Mouse (Mus musculus) layer of hippocampus, postnatal 36 days (tissue): ENCODE measurements around the gene Zfp398. TPM values are rescaled to one million over a fixed set of nuclear protein-coding genes. Genes with fewer than 3 reads are reported as not detected.
A peak's percentile ranks its signal among the peaks of the same experiment; 100 is the strongest.

Experiments used
- DNase-seq, 2 experiments: peaks; one replicate each; pipeline ENCODE4 v3.0.0; 2022
- microRNA-seq, 2 experiments: library from miRNA; unstranded; fragments of <30 nt; microRNA quantifications; one replicate each; pipeline ENCODE4 v1.2.0; 2021
- total RNA-seq, 2 experiments: library from RNA; stranded (reverse); gene quantifications; 2 replicates each; pipeline ENCODE4 v1.2.3; 2021

Zfp398 gene
- total RNA-seq, 2 experiments from 2014 or later, result 20.9 to 24.4 TPM

DNA sequence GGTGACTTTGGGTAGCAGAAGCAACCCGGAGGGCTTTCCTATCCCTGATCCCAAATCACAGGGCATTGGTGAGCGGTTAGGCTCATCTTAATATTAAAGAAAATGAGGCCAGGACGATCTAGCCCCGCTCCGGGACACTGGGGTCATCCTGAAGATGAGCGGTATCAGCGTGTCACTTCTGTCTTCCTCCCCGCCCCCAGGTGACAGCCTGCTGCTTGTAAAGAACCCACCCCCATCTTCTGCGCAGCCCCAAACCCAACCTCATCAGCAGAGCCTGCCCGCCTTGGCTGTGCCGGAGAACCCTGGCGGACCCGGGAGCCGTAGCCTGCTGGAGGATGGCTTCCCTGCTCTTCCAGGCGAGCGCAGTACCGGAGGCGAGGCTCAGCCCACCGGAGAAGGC, 68.9 kb downstream of the Zfp398 start:
- DNase-seq, result no peak

DNA sequence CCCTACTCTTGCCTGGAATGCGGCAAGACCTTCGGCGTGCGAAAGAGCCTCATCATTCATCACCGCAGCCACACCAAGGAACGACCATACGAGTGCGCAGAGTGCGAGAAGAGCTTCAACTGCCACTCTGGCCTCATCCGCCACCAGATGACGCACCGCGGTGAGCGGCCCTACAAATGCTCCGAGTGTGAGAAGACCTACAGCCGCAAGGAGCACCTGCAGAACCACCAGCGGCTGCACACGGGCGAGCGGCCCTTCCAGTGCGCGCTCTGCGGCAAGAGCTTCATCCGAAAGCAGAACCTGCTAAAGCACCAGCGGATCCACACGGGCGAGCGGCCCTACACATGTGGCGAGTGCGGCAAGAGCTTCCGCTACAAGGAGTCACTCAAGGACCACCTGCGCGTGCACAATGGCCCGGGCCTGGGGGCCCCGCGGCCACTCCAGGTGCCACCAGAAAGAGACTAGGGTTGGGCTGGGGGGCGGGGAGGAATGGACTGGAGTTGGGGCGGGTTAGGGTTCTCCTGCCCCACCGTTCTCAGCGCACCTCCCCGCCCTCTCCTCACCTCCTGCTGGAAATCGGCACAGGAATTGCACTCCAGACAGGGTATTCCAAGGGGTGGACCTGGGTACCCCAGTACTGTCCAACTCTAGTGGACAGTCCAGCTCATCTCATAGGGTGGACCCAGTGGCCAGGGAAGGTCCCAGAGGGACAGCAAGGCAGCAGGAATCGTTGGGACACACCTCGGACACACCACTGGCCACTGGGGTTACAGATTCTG, 69.6 kb downstream of the Zfp398 start:
- no peak for DNase-seq

DNA sequence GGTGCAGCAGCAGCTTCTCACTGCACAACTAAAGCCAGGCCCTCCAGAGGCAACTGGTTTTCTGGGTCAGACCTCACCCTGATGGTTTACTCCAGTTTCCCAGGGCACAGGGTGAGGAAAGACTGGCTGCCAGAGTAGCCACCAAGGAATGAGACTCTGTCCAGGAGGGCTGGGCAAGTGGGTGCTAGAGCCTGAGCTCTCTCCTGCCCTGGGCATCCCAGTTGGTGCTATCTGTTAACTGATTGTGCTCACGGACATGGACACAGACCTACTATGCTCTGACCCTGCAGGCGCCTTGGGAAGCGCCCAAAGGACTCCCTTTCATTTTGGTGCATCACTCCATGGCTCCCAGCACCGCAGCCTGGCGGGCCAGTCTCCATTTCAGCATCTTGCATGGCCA, 70.9 kb downstream of the Zfp398 start:
- DNase-seq, result no peak

DNA sequence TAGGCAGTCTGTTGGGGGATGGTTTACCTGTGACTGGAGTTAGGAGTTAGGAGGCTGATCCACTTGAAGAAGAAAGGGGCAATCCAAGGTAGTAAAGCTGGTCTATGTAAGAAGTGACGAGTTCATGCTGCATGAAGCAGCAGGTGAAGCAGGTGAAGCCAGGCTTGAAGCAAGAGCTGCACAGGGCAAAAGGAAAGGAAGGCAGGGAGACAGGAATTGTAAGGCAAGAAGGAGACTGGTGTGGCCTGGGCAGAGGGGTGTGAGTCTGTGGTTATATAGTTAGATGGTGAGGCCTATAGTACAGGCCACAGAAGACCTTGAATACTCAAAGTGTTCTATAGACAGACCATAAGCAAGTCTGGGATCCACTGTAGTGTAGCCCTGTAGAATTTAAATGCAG, 73.5 kb downstream of the Zfp398 start:
- no peak for DNase-seq

DNA sequence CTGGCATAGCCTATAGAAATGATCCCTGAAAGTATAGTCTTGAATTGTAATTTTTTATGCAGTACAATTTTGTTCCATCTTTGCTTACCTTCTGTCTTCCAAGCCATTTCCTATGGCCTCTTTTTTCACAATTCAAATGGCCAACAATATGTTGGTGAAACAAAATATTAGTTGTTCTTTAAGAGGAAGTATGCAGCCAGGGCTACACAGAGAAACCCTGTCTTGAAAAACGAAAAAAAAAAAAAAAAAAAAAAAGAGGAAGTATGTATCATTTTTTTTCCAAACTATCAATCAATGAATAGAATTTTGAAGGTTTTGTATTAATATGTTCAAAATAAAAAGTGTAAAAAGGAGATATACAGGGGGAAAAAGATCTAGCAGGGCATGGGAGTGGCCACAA, 76.2 kb downstream of the Zfp398 start:
- no peak for DNase-seq

DNA sequence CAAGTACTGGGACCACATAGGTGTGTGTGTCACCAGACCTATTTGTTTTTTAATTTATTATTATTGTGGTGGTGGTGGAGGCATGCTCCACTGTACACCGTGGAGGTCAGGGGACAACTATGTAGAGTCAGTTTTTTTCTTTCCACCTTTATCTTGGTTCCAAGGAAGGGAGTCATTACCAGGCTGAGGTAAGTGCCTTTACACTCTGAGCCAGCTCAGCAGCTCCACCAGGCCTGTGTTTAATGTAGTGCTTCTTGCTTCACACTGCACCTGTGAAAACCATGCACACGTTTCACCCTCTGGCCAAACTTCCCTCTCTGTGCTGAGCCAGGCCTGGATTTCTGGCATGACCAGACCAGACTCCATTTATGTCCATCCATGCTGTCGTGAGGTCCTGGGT, 77.5 kb downstream of the Zfp398 start:
- no peak for DNase-seq

DNA sequence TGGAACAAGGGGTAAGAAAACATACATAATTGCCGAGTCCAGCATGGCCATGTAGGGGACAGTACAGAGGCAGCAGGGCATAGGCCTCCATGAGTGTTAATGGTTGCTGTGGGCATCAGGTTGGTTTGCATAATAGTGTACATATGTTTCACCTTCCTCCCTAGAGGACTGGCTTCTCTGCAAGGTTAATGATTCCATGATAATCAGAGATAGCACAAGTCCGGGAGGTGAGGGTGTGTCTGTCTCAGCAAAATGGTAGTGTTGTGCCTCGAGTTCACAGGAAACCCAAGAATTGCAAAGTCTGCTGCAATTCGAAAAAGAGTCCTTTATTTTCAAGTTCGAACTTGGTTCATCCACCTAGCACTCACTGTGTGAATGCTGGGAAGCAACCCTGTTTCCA, 81.6 kb downstream of the Zfp398 start:
- no peak for DNase-seq

DNA sequence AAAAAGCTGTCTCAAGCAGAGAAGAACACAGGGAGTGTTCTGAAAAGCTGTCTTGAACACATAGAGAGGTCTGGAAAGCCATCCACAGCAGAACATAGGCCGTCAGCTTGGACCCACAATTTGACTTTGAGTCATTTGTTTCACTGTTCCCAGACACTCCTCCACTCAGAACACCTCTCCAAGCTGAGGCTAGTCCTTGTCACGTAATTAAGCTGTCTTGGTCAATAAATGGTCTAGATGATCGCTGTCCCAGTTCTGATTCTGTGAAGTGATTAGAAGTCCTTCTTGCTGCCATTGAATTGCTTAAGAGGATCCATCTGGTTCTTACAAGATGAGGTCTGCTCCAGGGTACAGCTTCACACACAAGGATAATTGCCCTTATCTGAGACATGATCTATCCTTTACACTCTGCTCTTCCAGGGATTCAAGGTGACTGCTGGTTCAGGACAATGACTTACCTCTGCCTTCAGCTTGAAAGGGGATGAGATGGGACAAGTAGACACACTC, 83.4 kb downstream of the Zfp398 start:
- no peak for DNase-seq

DNA sequence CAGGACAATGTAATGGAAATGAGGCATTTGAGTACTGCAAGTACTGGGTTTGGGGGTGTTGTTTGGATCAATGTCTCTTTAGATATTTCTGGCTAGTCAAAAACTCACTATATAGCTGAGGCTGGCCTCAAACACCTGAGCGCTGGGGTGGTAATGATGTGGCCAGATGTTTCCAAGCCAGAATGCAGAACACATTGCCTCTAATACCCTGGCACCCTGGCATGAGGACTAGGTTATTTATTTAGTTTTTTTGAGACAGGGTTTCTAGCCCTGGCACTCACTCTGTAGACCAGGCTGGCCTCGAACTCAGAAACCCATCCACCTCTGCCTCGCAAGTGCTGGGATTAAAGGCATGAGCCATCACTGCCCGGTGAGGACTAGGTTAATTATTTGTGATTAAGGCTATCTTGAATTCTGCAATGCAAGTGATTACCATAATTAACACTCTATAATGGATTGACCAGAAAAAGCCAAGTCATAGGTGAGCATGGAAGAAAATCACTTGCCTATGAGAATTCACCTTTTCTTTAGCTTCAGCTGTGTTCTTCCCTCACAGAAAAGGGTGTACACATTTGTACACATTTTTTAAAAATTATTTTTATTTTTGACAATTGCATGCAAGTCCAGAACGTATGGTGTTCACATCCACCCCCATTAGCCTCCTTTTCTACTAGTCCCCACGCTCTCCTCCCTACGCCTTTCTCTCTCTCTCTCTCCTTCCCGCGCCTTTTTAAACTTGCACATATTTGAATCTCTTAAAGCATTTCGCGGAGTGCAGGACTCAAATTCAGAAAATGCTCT, 84.4 kb downstream of the Zfp398 start:
- no peak for DNase-seq

DNA sequence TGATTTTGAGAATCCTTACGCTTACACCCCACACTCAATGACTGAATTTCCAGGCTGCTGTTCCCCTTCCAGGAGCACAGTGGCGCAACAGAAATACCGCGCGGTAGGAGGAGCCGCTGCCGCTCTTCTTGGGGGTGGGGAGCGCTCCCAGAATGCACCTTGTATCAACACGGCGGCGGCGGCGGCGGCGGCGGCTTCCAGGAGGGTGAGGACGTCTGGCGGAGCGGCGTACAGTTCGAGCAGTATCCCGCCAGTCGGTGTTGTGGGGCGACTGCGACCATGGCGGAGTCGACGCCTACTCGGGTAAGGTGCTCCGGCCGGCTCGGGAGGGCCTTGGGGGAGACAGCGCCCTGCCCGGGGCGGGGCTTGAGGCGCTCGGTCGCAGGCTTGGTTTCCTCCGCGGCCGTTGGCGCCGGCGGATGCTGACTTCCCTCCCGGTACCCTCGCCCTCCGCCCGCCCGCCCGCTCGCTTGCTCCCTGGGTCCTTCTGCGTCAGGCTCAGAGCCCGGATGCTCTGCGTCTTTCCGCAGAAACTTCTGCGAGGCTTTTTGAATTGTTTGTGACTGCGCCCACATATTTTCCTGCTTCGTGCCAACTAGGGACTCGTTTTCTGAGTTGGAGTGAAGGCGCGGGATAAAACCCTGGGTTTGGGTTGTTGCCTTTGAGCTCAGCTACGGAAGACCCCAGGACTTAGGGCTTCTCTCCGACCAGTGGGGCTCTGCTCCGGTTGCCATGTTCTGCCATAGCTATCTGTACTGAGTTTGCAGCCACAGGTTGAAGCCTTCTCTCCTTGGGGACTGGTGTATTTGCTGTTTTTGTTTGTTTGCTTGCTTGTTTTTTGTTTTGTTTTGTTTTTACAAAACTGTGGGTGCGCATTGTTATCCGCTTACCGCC, 85.2 kb downstream of the Zfp398 start, which contains the start of gene Zfp212:
Gene Zfp212 (plus strand): TSS at position 30 of the 894 bp plus-strand sequence.
- DNase-seq, result peak; percentile 86 to 87

Small RNA genes lying within 50 kb of the gene (microRNA-seq; reads per million reads assigned to microRNA genes)
- 0 to 1.2 reads per million in 2 experiments for gene Mir704

Other genes with a start within 250 kb of the Zfp398 start
- 10 to 100 TPM; 16.5 to 17.4 TPM for gene Ezh2, start 240.3 kb upstream of the Zfp398 start, total RNA-seq
- 10 to 100 TPM; 76.7 to 99.9 TPM for gene Pdia4, start 22.2 kb upstream of the Zfp398 start, total RNA-seq
- 1 to 10 TPM; 5.3 to 7.3 TPM for gene Zfp786, start 4.8 kb upstream of the Zfp398 start, total RNA-seq
- gene Zfp282, start 41.5 kb downstream of the Zfp398 start, total RNA-seq, result 10 to 100 TPM; 13.1 to 15.8 TPM
- 10 to 100 TPM; 18.0 to 22.3 TPM for gene Zfp212, start 84.8 kb downstream of the Zfp398 start, total RNA-seq
- 10 to 100 TPM; 20.2 to 21.9 TPM for gene Zfp956, start 117.7 kb downstream of the Zfp398 start, total RNA-seq
- gene Zfp777, start 213.2 kb downstream of the Zfp398 start, total RNA-seq, result 10 to 100 TPM; 33.0 to 35.1 TPM